Mouse (Mus musculus) hindlimb bud, embryonic 11.5 days (tissue): ENCODE measurements at regions not wholly inside any gene's neighbourhood (a gene's known extent, or its start where the extent isn't known, plus 50 kb on each side); places are given as distances from the start of the nearest gene placed in this dataset.

ENCODE experiments used
- DNase-seq: peaks from one replicate; pipeline ENCODE4 v3.0.0-alpha.2; 2012; ENCODE audit warnings: low read depth, low spot score; ENCODE audit errors: extremely low spot score

- DNase-seq, result no peak
Measured at GRCm38 (mm10) chr1:154255971-154256370, 55.0 kb downstream of the Zfp648 start.

- DNase-seq, result no peak
Measured at GRCm38 (mm10) chr1:154256811-154257210, 55.8 kb downstream of the Zfp648 start.

GRCm38 (mm10) chr1:154258511-154258910 is 57.5 kb downstream of the Zfp648 start:
- no peak for DNase-seq

GRCm38 (mm10) chr1:154260393-154260792 is 59.4 kb downstream of the Zfp648 start:
- no peak for DNase-seq

GRCm38 (mm10) chr1:154281438-154281837 is 80.5 kb downstream of the Zfp648 start:
- DNase-seq, result peak; percentile 31

- DNase-seq, result no peak
Measured at GRCm38 (mm10) chr1:154286080-154286479, 85.1 kb downstream of the Zfp648 start.

GRCm38 (mm10) chr1:154292729-154293128 is 91.7 kb downstream of the Zfp648 start:
- no peak for DNase-seq

- no peak for DNase-seq
Measured at GRCm38 (mm10) chr1:154296080-154296479, 95.1 kb downstream of the Zfp648 start.

GRCm38 (mm10) chr1:154299866-154300265 is 98.9 kb downstream of the Zfp648 start:
- DNase-seq, result no peak

GRCm38 (mm10) chr1:154309650-154310049 is 108.7 kb downstream of the Zfp648 start:
- no peak for DNase-seq
